Mouse (Mus musculus) forebrain, embryonic 16.5 days (tissue): Measurements from ENCODE around the gene L3mbtl1. TPM values are rescaled to one million over a fixed set of nuclear protein-coding genes. Genes with fewer than 3 reads are reported as not detected.
"Not testable (repeated sequence)": the region's sequence is repeated elsewhere in the genome, so short reads cannot be mapped to it uniquely, and the experiment has no call there.

Experiments
- ATAC-seq: fragments of 200-750 bp; cut with Nextera tagmentation; 2 replicates; pipeline ENCODE4 v1.8.0; 2017; ENCODE audit warnings: mild to moderate bottlenecking, moderate library complexity
- H3K27ac ChIP-seq: fragments of 300-500 bp; sonication (generic); 2 replicates; pipeline ENCODE4 v1.5.1; 2014; ENCODE audit warnings: low read length, control low read depth
- H3K27me3 ChIP-seq: fragments of 300-500 bp; sonication (generic); replicated peaks from 2 replicates; pipeline ENCODE4 v1.6.1; 2014; ENCODE audit warnings: low read length; ENCODE audit not compliant: control insufficient read depth, insufficient read depth
- H3K36me3 ChIP-seq: fragments of 300-500 bp; sonication (generic); 2 replicates; pipeline ENCODE4 v1.6.1; 2014; ENCODE audit not compliant: control insufficient read depth, insufficient read depth
- H3K4me1 ChIP-seq: fragments of 300-500 bp; sonication (generic); replicated peaks from 2 replicates; pipeline ENCODE4 v1.6.1; 2014; ENCODE audit warnings: low read length; ENCODE audit not compliant: control insufficient read depth, insufficient read depth
- H3K4me2 ChIP-seq: fragments of 300-500 bp; sonication (generic); 2 replicates; pipeline ENCODE4 v1.6.1; 2014; ENCODE audit warnings: mild to moderate bottlenecking, low read length, control low read depth
- H3K4me3 ChIP-seq: fragments of 300-500 bp; sonication (generic); replicated peaks from 2 replicates; pipeline ENCODE4 v1.5.1; 2014; ENCODE audit warnings: mild to moderate bottlenecking, low read length, control low read depth
- H3K9ac ChIP-seq: fragments of 300-500 bp; sonication (generic); replicated peaks from 2 replicates; pipeline ENCODE4 v1.6.1; 2014; ENCODE audit warnings: low read depth, low read length, control low read depth
- H3K9me3 ChIP-seq: fragments of 300-500 bp; sonication (generic); 2 replicates; pipeline ENCODE4 v1.6.1; 2016; ENCODE audit warnings: low read length; ENCODE audit not compliant: control insufficient read depth
- WGBS: fragments of 180-500 bp; shearing (Covaris S2); extraction: QIAGEN DNeasy Blood & Tissue Kit; methylation state at CpG from one replicate; pipeline ENCODE4 v1.1.7; 2014; 5-methylcytosine and 5-hydroxymethylcytosine counted together
- polyA plus RNA-seq: library from polyadenylated mRNA; unstranded; fragments of >200 nt; fragmentation: Nextera tagmentation; extraction: Ambion mirVana; gene quantifications from 2 replicates; pipeline ENCODE4 v1.2.1, GENCODE M21; 2015

L3mbtl1 gene
- polyA plus RNA-seq, result 0.96 and 2.1 TPM in 2 replicates

GRCm38 (mm10) chr2:162943148-162943846 is at the start of gene L3mbtl1:
Gene L3mbtl1, plus strand, starts transcription at chr2:162943472.
- no peaks in the 10 kb centered on the region for H3K9me3 ChIP-seq
- H3K4me1 ChIP-seq, result peaks cover 9% of the 10 kb centered on the region
- H3K27me3 ChIP-seq, result no peaks in the 10 kb centered on the region
- H3K4me3 ChIP-seq, result peak within 1 kb of the TSS; percentile 59
- under 1% methylated on average over 40 of the region's 40 CpGs for WGBS
- peak within 1 kb of the TSS; percentile 69 for H3K9ac ChIP-seq
- peak within 1 kb of the TSS; percentile 57 for H3K4me2 ChIP-seq
- H3K27ac ChIP-seq, result no peak within 1 kb of the TSS
- peaks cover 13% of the 10 kb centered on the region for H3K36me3 ChIP-seq
- peak; percentile 86 for ATAC-seq

GRCm38 (mm10) chr2:162899256-162899655 is 44.0 kb upstream of the L3mbtl1 start:
- not testable (repeated sequence) for H3K9me3 ChIP-seq

GRCm38 (mm10) chr2:162899880-162900589 is 43.2 kb upstream of the L3mbtl1 start:
- Histone ChIP-seq H3K4me1 (peaks cover 13% of the 10 kb centered on the region), H3K27me3 (0 out of 2 replicates have a peak, but pooled peaks cover 2% of the 10 kb centered on the region), H3K36me3 (no peaks in the 10 kb centered on the region), H3K4me2 (no peak overlapping the region), H3K9ac (no peak overlapping the region), H3K27ac (no peak overlapping the region), H3K4me3 (no peak overlapping the region), H3K9me3 (no peaks in the 10 kb centered on the region)
- 53% methylated on average over 12 of the region's 12 CpGs for WGBS
- ATAC-seq, result no peak

More at GRCm38 (mm10) chr2:162899256-162899655, 44.0 kb upstream of the L3mbtl1 start:
- not testable (repeated sequence) for H3K4me2 ChIP-seq, ATAC-seq, H3K36me3 ChIP-seq, H3K9ac ChIP-seq, H3K27ac ChIP-seq, H3K27me3 ChIP-seq, H3K4me3 ChIP-seq
- H3K4me1 ChIP-seq, result peaks cover 13% of the 10 kb centered on the region
- 93% methylated on average over 18 of the region's 20 CpGs for WGBS

- Histone ChIP-seq H3K9me3 (no peaks in the 10 kb centered on the region), H3K4me2 (no peak overlapping the region), H3K4me3 (no peak overlapping the region), H3K27me3 (0 out of 2 replicates have a peak, but pooled peaks cover 2% of the 10 kb centered on the region), H3K36me3 (no peaks in the 10 kb centered on the region), H3K9ac (no peak overlapping the region), H3K4me1 (peaks cover 13% of the 10 kb centered on the region), H3K27ac (no peak overlapping the region)
- ATAC-seq, result peak; percentile 31; the same call in 1 of the 2 replicates
- WGBS, result 0% methylated on average over 2 of the region's 2 CpGs
These were observed 42.7 kb upstream of the L3mbtl1 start for GRCm38 (mm10) chr2:162900590-162900916.

- no peak for ATAC-seq
- Histone ChIP-seq H3K4me1 (peaks cover under 1% of the 10 kb centered on the region; the same call in 1 of the 2 replicates), H3K4me2 (no peak overlapping the region), H3K36me3 (no peaks in the 10 kb centered on the region), H3K4me3 (no peak overlapping the region), H3K27me3 (0 out of 2 replicates have a peak, but pooled peaks cover 2% of the 10 kb centered on the region), H3K9me3 (no peaks in the 10 kb centered on the region), H3K27ac (no peak overlapping the region), H3K9ac (no peak overlapping the region)
- 71% methylated on average over 4 of the region's 4 CpGs for WGBS
These were observed 37.4 kb upstream of the L3mbtl1 start for GRCm38 (mm10) chr2:162905902-162906301.

GRCm38 (mm10) chr2:162908052-162908491 is 35.2 kb upstream of the L3mbtl1 start:
- 0 out of 2 replicates have a peak, but pooled peaks cover 3% of the 10 kb centered on the region for H3K4me1 ChIP-seq
- no peaks in the 10 kb centered on the region for H3K36me3 ChIP-seq
- H3K4me2 ChIP-seq, result 0 out of 2 replicates have a peak overlapping the region, but pooled peaks have one; percentile 14
- 0 out of 2 replicates have a peak overlapping the region, but pooled peaks have one; percentile 14 for H3K9ac ChIP-seq
- WGBS, result 34% methylated on average over 16 of the region's 16 CpGs
- H3K27ac ChIP-seq, result no peak overlapping the region
- no peaks in the 10 kb centered on the region for H3K9me3 ChIP-seq
- H3K4me3 ChIP-seq, result no peak overlapping the region
- ATAC-seq, result no peak
- H3K27me3 ChIP-seq, result 0 out of 2 replicates have a peak, but pooled peaks cover 2% of the 10 kb centered on the region

- H3K27ac ChIP-seq, result no peak overlapping the region
- no peaks in the 10 kb centered on the region for H3K9me3 ChIP-seq
- H3K4me1 ChIP-seq, result 0 out of 2 replicates have a peak, but pooled peaks cover 3% of the 10 kb centered on the region
- H3K36me3 ChIP-seq, result no peaks in the 10 kb centered on the region
- H3K4me3 ChIP-seq, result no peak overlapping the region
- H3K4me2 ChIP-seq, result no peak overlapping the region
- ATAC-seq, result no peak
- WGBS, result 79% methylated on average over 3 of the region's 3 CpGs
- H3K9ac ChIP-seq, result no peak overlapping the region
- no peaks in the 10 kb centered on the region for H3K27me3 ChIP-seq
These were observed 29.2 kb upstream of the L3mbtl1 start for GRCm38 (mm10) chr2:162914040-162914439.

- Histone ChIP-seq H3K27ac (no peak overlapping the region), H3K9ac (no peak overlapping the region), H3K4me1 (0 out of 2 replicates have a peak, but pooled peaks cover 3% of the 10 kb centered on the region), H3K4me3 (no peak overlapping the region), H3K4me2 (no peak overlapping the region), H3K27me3 (no peaks in the 10 kb centered on the region), H3K36me3 (no peaks in the 10 kb centered on the region), H3K9me3 (no peaks in the 10 kb centered on the region)
- 0 out of 2 replicates have a peak, but pooled peaks have one; percentile 38 for ATAC-seq
- 63% methylated on average over 2 of the region's 2 CpGs for WGBS
These were observed 28.8 kb upstream of the L3mbtl1 start for GRCm38 (mm10) chr2:162914519-162914918.

GRCm38 (mm10) chr2:162919926-162920325 is 23.3 kb upstream of the L3mbtl1 start:
- no peaks in the 10 kb centered on the region for H3K36me3 ChIP-seq
- no peaks in the 10 kb centered on the region for H3K9me3 ChIP-seq
- H3K4me3 ChIP-seq, result no peak overlapping the region
- no peak overlapping the region for H3K9ac ChIP-seq
- H3K27ac ChIP-seq, result no peak overlapping the region
- 81% methylated on average over 5 of the region's 5 CpGs for WGBS
- no peak for ATAC-seq
- no peak overlapping the region for H3K4me2 ChIP-seq
- H3K4me1 ChIP-seq, result no peaks in the 10 kb centered on the region
- peaks cover 3% of the 10 kb centered on the region; the same call in 1 of the 2 replicates for H3K27me3 ChIP-seq
